Mouse (Mus musculus) liver, embryonic 11.5 days (tissue): Measurements from ENCODE around the gene Ackr3. TPM values are rescaled to one million over a fixed set of nuclear protein-coding genes. Genes with fewer than 3 reads are reported as not detected.

ENCODE experiments used
- ATAC-seq: fragments of 200-750 bp; cut with Nextera tagmentation; replicated peaks from 2 replicates; pipeline ENCODE4 v1.8.0; 2017; ENCODE audit warnings: moderate number of reproducible peaks, mild to moderate bottlenecking, moderate TSS enrichment, moderate library complexity; ENCODE audit not compliant: low FRiP score
- DNase-seq: peaks from one replicate; pipeline ENCODE4 v3.0.0-alpha.2; 2017; ENCODE audit warnings: low spot score
- H3K27ac ChIP-seq: fragments of 300-500 bp; sonication (generic); 2 replicates; pipeline ENCODE4 v1.5.1; 2014; ENCODE audit warnings: mild to moderate bottlenecking, low read depth, low read length, control low read depth
- H3K27me3 ChIP-seq: fragments of 300-500 bp; sonication (generic); replicated peaks from 2 replicates; pipeline ENCODE4 v1.6.1; 2014; ENCODE audit warnings: low read length, mixed read lengths; ENCODE audit not compliant: control insufficient read depth, insufficient read depth
- H3K36me3 ChIP-seq: fragments of 300-500 bp; sonication (generic); 2 replicates; pipeline ENCODE4 v1.6.1; 2014; ENCODE audit warnings: mild to moderate bottlenecking, low read length, moderate library complexity, mixed read lengths; ENCODE audit not compliant: control insufficient read depth, insufficient read depth
- H3K4me1 ChIP-seq: fragments of 300-500 bp; sonication (generic); replicated peaks from 2 replicates; pipeline ENCODE4 v1.6.1; 2014; ENCODE audit warnings: low read length, mixed read lengths; ENCODE audit not compliant: control insufficient read depth, insufficient read depth
- H3K4me2 ChIP-seq: fragments of 300-500 bp; sonication (generic); 2 replicates; pipeline ENCODE4 v1.6.1; 2014; ENCODE audit warnings: mild to moderate bottlenecking, control low read depth, moderate library complexity
- H3K4me3 ChIP-seq: fragments of 300-500 bp; sonication (generic); 2 replicates; pipeline ENCODE4 v1.5.1; 2014; ENCODE audit warnings: low read depth, low read length, control low read depth
- H3K9ac ChIP-seq: fragments of 300-500 bp; sonication (generic); 2 replicates; pipeline ENCODE4 v1.6.1; 2014; ENCODE audit warnings: low read depth, low read length, control low read depth
- H3K9me3 ChIP-seq: fragments of 300-500 bp; sonication (generic); 2 replicates; pipeline ENCODE4 v1.6.1; 2016; ENCODE audit warnings: low read length, inconsistent platforms, mixed read lengths; ENCODE audit not compliant: control insufficient read depth
- WGBS: fragments of 180-500 bp; shearing (Covaris S2); extraction: QIAGEN DNeasy Blood & Tissue Kit; methylation state at CpG from one replicate; pipeline ENCODE4 v1.1.7; 2014; 5-methylcytosine and 5-hydroxymethylcytosine counted together
- polyA plus RNA-seq: library from polyadenylated mRNA; unstranded; fragments of >200 nt; fragmentation: Nextera tagmentation; extraction: Ambion mirVana; gene quantifications from 2 replicates; pipeline ENCODE4 v1.2.1, GENCODE M21; 2014

The Ackr3 gene
- polyA plus RNA-seq, 1 experiment from 2014 or later: 22.3 TPM

GRCm38 (mm10) chr1:90176223-90176622 lies 27.6 kb upstream of the Ackr3 start:
- Histone ChIP-seq H3K9ac (no peak overlapping the region), H3K9me3 (no peaks in the 10 kb centered on the region), H3K4me3 (no peak overlapping the region), H3K27me3 (no peaks in the 10 kb centered on the region), H3K4me1 (no peaks in the 10 kb centered on the region), H3K27ac (no peak overlapping the region), H3K4me2 (no peak overlapping the region), H3K36me3 (no peaks in the 10 kb centered on the region)
- DNase-seq (no peak), ATAC-seq (no peak)
- 79% methylated on average over 7 of the region's 7 CpGs for WGBS

- Histone ChIP-seq H3K9ac (no peak overlapping the region), H3K4me1 (no peaks in the 10 kb centered on the region), H3K27ac (no peak overlapping the region), H3K36me3 (no peaks in the 10 kb centered on the region), H3K9me3 (no peaks in the 10 kb centered on the region), H3K27me3 (no peaks in the 10 kb centered on the region), H3K4me3 (no peak overlapping the region), H3K4me2 (no peak overlapping the region)
- DNase-seq (no peak), ATAC-seq (no peak)
Observed at GRCm38 (mm10) chr1:90177565-90177964, 26.2 kb upstream of the Ackr3 start.

GRCm38 (mm10) chr1:90177978-90178377 lies 25.8 kb upstream of the Ackr3 start:
- H3K9me3 ChIP-seq: no peaks in the 10 kb centered on the region
- 54% methylated on average over 5 of the region's 5 CpGs for WGBS
- ATAC-seq (no peak), DNase-seq (no peak)
- H3K4me3 ChIP-seq: no peak overlapping the region
- no peaks in the 10 kb centered on the region for H3K4me1 ChIP-seq
- H3K4me2 ChIP-seq: no peak overlapping the region
- H3K27me3 ChIP-seq: no peaks in the 10 kb centered on the region
- H3K9ac ChIP-seq: no peak overlapping the region
- H3K36me3 ChIP-seq: no peaks in the 10 kb centered on the region
- no peak overlapping the region for H3K27ac ChIP-seq

- DNase-seq: no peak
- Histone ChIP-seq H3K36me3 (no peaks in the 10 kb centered on the region), H3K4me1 (no peaks in the 10 kb centered on the region), H3K4me2 (no peak overlapping the region), H3K9me3 (no peaks in the 10 kb centered on the region), H3K27me3 (no peaks in the 10 kb centered on the region), H3K9ac (no peak overlapping the region), H3K27ac (no peak overlapping the region), H3K4me3 (no peak overlapping the region)
- 74% methylated on average over 7 of the region's 7 CpGs for WGBS
- ATAC-seq: no peak
Observed at GRCm38 (mm10) chr1:90180479-90180878, 23.3 kb upstream of the Ackr3 start.

GRCm38 (mm10) chr1:90180966-90181699 lies 22.6 kb upstream of the Ackr3 start:
- no peak for ATAC-seq
- H3K4me1 ChIP-seq: no peaks in the 10 kb centered on the region
- WGBS: 78% methylated on average over 12 of the region's 12 CpGs
- no peaks in the 10 kb centered on the region for H3K9me3 ChIP-seq
- H3K36me3 ChIP-seq: no peaks in the 10 kb centered on the region
- no peak overlapping the region for H3K27ac ChIP-seq
- H3K27me3 ChIP-seq: no peaks in the 10 kb centered on the region
- no peak overlapping the region for H3K4me3 ChIP-seq
- no peak overlapping the region for H3K4me2 ChIP-seq
- H3K9ac ChIP-seq: no peak overlapping the region
- DNase-seq: no peak

GRCm38 (mm10) chr1:90182521-90182920 lies 21.3 kb upstream of the Ackr3 start:
- no peak for ATAC-seq
- no peak overlapping the region for H3K4me3 ChIP-seq
- no peaks in the 10 kb centered on the region for H3K36me3 ChIP-seq
- H3K4me1 ChIP-seq: no peaks in the 10 kb centered on the region
- H3K9me3 ChIP-seq: no peaks in the 10 kb centered on the region
- 70% methylated on average over 5 of the region's 5 CpGs for WGBS
- no peak overlapping the region for H3K27ac ChIP-seq
- no peak overlapping the region for H3K9ac ChIP-seq
- H3K4me2 ChIP-seq: no peak overlapping the region
- DNase-seq: no peak
- no peaks in the 10 kb centered on the region for H3K27me3 ChIP-seq

- H3K27me3 ChIP-seq: no peaks in the 10 kb centered on the region
- WGBS: 61% methylated on average over 6 of the region's 6 CpGs
- DNase-seq (no peak), ATAC-seq (no peak)
- H3K9ac ChIP-seq: no peak overlapping the region
- no peak overlapping the region for H3K4me2 ChIP-seq
- no peaks in the 10 kb centered on the region for H3K9me3 ChIP-seq
- H3K4me1 ChIP-seq: no peaks in the 10 kb centered on the region
- H3K4me3 ChIP-seq: no peak overlapping the region
- H3K27ac ChIP-seq: no peak overlapping the region
- no peaks in the 10 kb centered on the region for H3K36me3 ChIP-seq
Observed at GRCm38 (mm10) chr1:90183602-90184001, 20.2 kb upstream of the Ackr3 start.

GRCm38 (mm10) chr1:90186173-90186572 lies 17.6 kb upstream of the Ackr3 start:
- Histone ChIP-seq H3K9me3 (no peaks in the 10 kb centered on the region), H3K27me3 (no peaks in the 10 kb centered on the region), H3K4me1 (no peaks in the 10 kb centered on the region), H3K27ac (no peak overlapping the region), H3K36me3 (no peaks in the 10 kb centered on the region), H3K4me2 (no peak overlapping the region), H3K9ac (no peak overlapping the region), H3K4me3 (no peak overlapping the region)
- no peak for DNase-seq
- no peak for ATAC-seq
- WGBS: 80% methylated on average over 4 of the region's 4 CpGs

- ATAC-seq (no peak), DNase-seq (no peak)
- no peaks in the 10 kb centered on the region for H3K36me3 ChIP-seq
- 78% methylated on average over 5 of the region's 5 CpGs for WGBS
- H3K4me1 ChIP-seq: no peaks in the 10 kb centered on the region
- H3K4me3 ChIP-seq: no peak overlapping the region
- no peaks in the 10 kb centered on the region for H3K9me3 ChIP-seq
- H3K27me3 ChIP-seq: no peaks in the 10 kb centered on the region
- no peak overlapping the region for H3K27ac ChIP-seq
- no peak overlapping the region for H3K9ac ChIP-seq
- no peak overlapping the region for H3K4me2 ChIP-seq
Observed at GRCm38 (mm10) chr1:90186874-90187273, 16.9 kb upstream of the Ackr3 start.
